ENCODE assay signal across 1 mouse cellular context in genomic region chr1:54438340-54439079, GRCm38 (mm10).
TF ChIP-seq lines count a peak whose summit lies in the region.

Gene Gtf3c3 (minus strand): TSS chr1:54438971.

TF ChIP-seq in CH12.LX, 34 proteins besides CTCF, POLR2A, EP300 and RAD21 (continued from another document):
- peak; percentile 53; the same call in 1 of the 2 replicates for TF ChIP-seq MEF2A (IDR thresholded peaks at IDR 0.05; ENCODE audit: borderline replicate concordance, low read depth, low read length)
TF ChIP-seq in CH12.LX: peak in this region for 15.
